Mouse (Mus musculus): ENCODE measurements around the gene Cdip1.

Gene Cdip1

GRCm38 (mm10) chr16:4718753-4719518 is 71.2 kb downstream of the Cdip1 start, which contains the start of gene Nmral1:
Gene Nmral1 (minus strand): TSS chr16:4719356.
- peak; percentile 56 for DNase-seq (ENCODE audit: low read depth, low spot score)

- DNase-seq (ENCODE audit: low read depth, low spot score): no peak
These were observed 72.2 kb downstream of the Cdip1 start for GRCm38 (mm10) chr16:4717866-4718265.

GRCm38 (mm10) chr16:4713861-4714710 is 76.0 kb downstream of the Cdip1 start:
- no peak for DNase-seq (ENCODE audit: low read depth, low spot score)

- no peak for DNase-seq (ENCODE audit: low read depth, low spot score)
These were observed 78.9 kb downstream of the Cdip1 start for GRCm38 (mm10) chr16:4711173-4711572.

- no peak for DNase-seq (ENCODE audit: low read depth, low spot score)
These were observed 84.6 kb downstream of the Cdip1 start for GRCm38 (mm10) chr16:4705541-4705940.

- no peak for DNase-seq (ENCODE audit: low read depth, low spot score)
These were observed 87.4 kb downstream of the Cdip1 start for GRCm38 (mm10) chr16:4702646-4703045.

GRCm38 (mm10) chr16:4701211-4701610 is 88.9 kb downstream of the Cdip1 start:
- DNase-seq (ENCODE audit: low read depth, low spot score): no peak
